In the genomic region with DNA sequence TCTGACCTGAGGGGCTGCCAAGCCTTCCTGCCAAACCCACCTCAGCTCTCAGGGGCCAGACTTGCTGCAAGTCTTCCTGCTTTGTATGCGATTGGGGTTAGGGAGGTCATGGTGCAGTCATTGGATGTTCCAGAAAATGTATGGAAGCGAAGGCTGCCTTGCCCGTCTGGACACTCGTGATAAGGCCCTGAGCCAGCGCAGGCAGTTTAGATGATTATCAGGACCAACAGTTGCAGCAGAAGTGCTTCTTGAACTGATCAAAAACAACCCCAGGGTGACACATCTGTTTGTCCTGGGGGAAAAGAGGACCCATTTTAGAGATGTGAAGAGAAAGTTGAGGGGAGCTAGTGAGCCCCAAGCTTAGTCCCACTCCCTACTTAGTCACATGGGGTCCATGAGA, we compare ENCODE assay signal across 12 mouse cellular contexts. TPM values are rescaled to one million over a fixed set of nuclear protein-coding genes. Genes with fewer than 3 reads are reported as not detected.
DNase-seq lines count a peak whose midpoint lies in the region; ATAC-seq and TF ChIP-seq lines count a peak whose summit lies in the region.
"Had no signal": no experiment of that assay in that cellular context is flagged by ENCODE, and none has a peak within 500 bp of the region (broad histone marks: within the 10 kb centered on the region; RNA-seq: fewer than 3 reads in every experiment).

No protein-coding gene starts in this region.

- H3K27ac ChIP-seq in liver, embryonic 15.5 days (replicated peaks) = peak overlapping the region; percentile 98
- H3K27ac ChIP-seq in kidney, adult 2 months (ENCODE audit: insufficient read depth, low read depth, low read length) = no peak overlapping the region
- H3K27ac ChIP-seq: embryonic facial prominence, embryonic 10.5 days; heart, embryonic 15.5 days had no signal

- H3K36me3 ChIP-seq in liver, embryonic 15.5 days (replicated peaks) = no peaks in the 10 kb centered on the region
- no peaks in the 10 kb centered on the region for H3K36me3 ChIP-seq in kidney, adult 2 months (ENCODE audit: control insufficient read depth, insufficient read depth, low read length)
- H3K36me3 ChIP-seq: embryonic facial prominence, embryonic 10.5 days; heart, embryonic 15.5 days had no signal

- peak; percentile 45 for DNase-seq in cerebellum, adult 11-12 months
- DNase-seq in cerebellum, postnatal 25 days = no peak
- DNase-seq in 416B (ENCODE audit: low read depth) = peak; percentile 90
- peak; percentile 86 for DNase-seq in c-Kit-positive CD71-positive TER-119-positive erythroid progenitor cells, embryonic 14.5 days (ENCODE audit: low spot score)
- no peak for DNase-seq in kidney, adult 2 months
- DNase-seq in adrenal gland, postnatal 10 days = no peak
- no peak for DNase-seq in kidney, postnatal 4 days
- DNase-seq: gastrocnemius, postnatal 36 days; right cerebral cortex, postnatal 14 days had no signal

- peak; percentile 68 for ATAC-seq in liver, embryonic 15.5 days (ENCODE audit: insufficient read depth)

- peaks cover 73% of the 10 kb centered on the region for H3K4me1 ChIP-seq in liver, embryonic 15.5 days (replicated peaks)
- peaks cover 6% of the 10 kb centered on the region; the same call in 1 of the 2 replicates for H3K4me1 ChIP-seq in kidney, adult 2 months (ENCODE audit: control insufficient read depth, insufficient read depth, low read length)

- H3K4me2 ChIP-seq in liver, embryonic 15.5 days = peak overlapping the region; percentile 73
- H3K4me2 ChIP-seq: heart, embryonic 15.5 days had no signal

- WGBS in liver, embryonic 15.5 days (ENCODE audit: insufficient replicate concordance) = 20% methylated on average over 5 of the region's 5 CpGs
- 78% methylated on average over 5 of the region's 5 CpGs for WGBS in kidney, adult 2 months

- H3K9me3 ChIP-seq in liver, embryonic 15.5 days (replicated peaks) = no peaks in the 10 kb centered on the region
- H3K9me3 ChIP-seq: embryonic facial prominence, embryonic 10.5 days; heart, embryonic 15.5 days had no signal

- H3K9ac ChIP-seq in liver, embryonic 15.5 days = peak overlapping the region; percentile 52
- H3K9ac ChIP-seq: heart, embryonic 15.5 days had no signal

- TF ChIP-seq POLR2A in kidney, adult 2 months (IDR thresholded peaks at IDR 0.05; ENCODE audit: low read depth, low read length) = no peak

- no peaks in the 10 kb centered on the region for H3K27me3 ChIP-seq in liver, embryonic 15.5 days
- no peaks in the 10 kb centered on the region for H3K27me3 ChIP-seq in kidney, adult 2 months (replicated peaks; ENCODE audit: control insufficient read depth, insufficient read depth, low read length)
- H3K27me3 ChIP-seq: heart, embryonic 15.5 days had no signal

- TF ChIP-seq CTCF in kidney, adult 2 months (conservative IDR thresholded peaks at IDR 0.05; ENCODE audit: insufficient read depth, insufficient read length, low read depth, low read length) = no peak

- H3K4me3 ChIP-seq in liver, embryonic 15.5 days (replicated peaks) = peak overlapping the region; percentile 27
- H3K4me3 ChIP-seq in kidney, adult 2 months (ENCODE audit: insufficient read depth, low read depth, low read length) = no peak overlapping the region
- H3K4me3 ChIP-seq: embryonic facial prominence, embryonic 10.5 days; heart, embryonic 15.5 days had no signal

RNA-seq across cellular contexts. Expression of a gene that starts 2.2 kb away (rescaled TPM):
- 11.0 and 12.7 TPM in 2 replicates for polyA plus RNA-seq in liver, embryonic 15.5 days (2015; fragmentation: Nextera tagmentation; extraction: Ambion mirVana)
- 26.7 and 28.5 TPM in 2 replicates for polyA plus RNA-seq in kidney, adult 2 months (2012; rRNA removed)
- total RNA-seq in adrenal gland, postnatal 10 days (2021) = 10 to 100 TPM; 16.3 to 28.9 TPM

RNA-seq across cellular contexts. Expression of a gene that starts 39.0 kb away (rescaled TPM):
- polyA plus RNA-seq in liver, embryonic 15.5 days (2015; fragmentation: Nextera tagmentation; extraction: Ambion mirVana) = 539 and 552 TPM in 2 replicates
- 511 and 689 TPM in 2 replicates for polyA plus RNA-seq in kidney, adult 2 months (2012; rRNA removed)
- total RNA-seq in adrenal gland, postnatal 10 days (2021) = 100 to 1,000 TPM; 672 to 709 TPM

RNA-seq across cellular contexts. Expression of a gene that starts 39.6 kb away (rescaled TPM):
- 12.7 and 13.0 TPM in 2 replicates for polyA plus RNA-seq in liver, embryonic 15.5 days (2015; fragmentation: Nextera tagmentation; extraction: Ambion mirVana)
- polyA plus RNA-seq in kidney, adult 2 months (2012; rRNA removed) = 94.8 and 106 TPM in 2 replicates
- 10 to 100 TPM; 30.2 to 35.0 TPM for total RNA-seq in adrenal gland, postnatal 10 days (2021)

RNA-seq across cellular contexts. Expression of a gene that starts 42.8 kb away (rescaled TPM):
- polyA plus RNA-seq in liver, embryonic 15.5 days (2015; fragmentation: Nextera tagmentation; extraction: Ambion mirVana) = 0.54 and 0.55 TPM in 2 replicates
- polyA plus RNA-seq in kidney, adult 2 months (2012; rRNA removed) = 70.5 and 77.1 TPM in 2 replicates
- 1 to 10 TPM; 6.0 to 8.0 TPM for total RNA-seq in adrenal gland, postnatal 10 days (2021)

Comparison
In these comparisons a context has a peak if more than half of its experiments do, and no peak if none do; other contexts are left out.
1. DNase-seq: peak in cerebellum, adult 11-12 months (single experiment), 416B (single experiment) and c-Kit-positive CD71-positive TER-119-positive erythroid progenitor cells, embryonic 14.5 days (single experiment); none in cerebellum, postnatal 25 days (0 of 2), kidney, adult 2 months (single experiment), adrenal gland, postnatal 10 days (single experiment) and kidney, postnatal 4 days (0 of 2).